Mouse (Mus musculus) C2C12 (cell line): ENCODE measurements around the gene Dpp7.

Source experiments
- CEBPB ChIP-seq: IDR thresholded peaks from one replicate; pipeline ENCODE4 v1.6.1; 2011; ENCODE audit warnings: low read depth, mild to moderate bottlenecking, control low read depth, moderate library complexity
- CTCF ChIP-seq: IDR thresholded peaks from one replicate; pipeline ENCODE4 v1.5.1; 2011; ENCODE audit not compliant: control insufficient read depth, insufficient read depth, insufficient read length
- MAX ChIP-seq: IDR thresholded peaks from one replicate; pipeline ENCODE4 v1.6.1; 2011; ENCODE audit warnings: mild to moderate bottlenecking, control low read depth
- MYOD1 ChIP-seq: IDR thresholded peaks from one replicate; pipeline ENCODE4 v1.6.1; 2011; ENCODE audit warnings: low read depth; ENCODE audit not compliant: control insufficient read depth, insufficient read length
- MYOG ChIP-seq: IDR thresholded peaks from one replicate; pipeline ENCODE4 v1.6.1; 2011; ENCODE audit not compliant: control insufficient read depth, insufficient read length; ENCODE audit errors: extremely low read depth
- USF1 ChIP-seq: IDR thresholded peaks from one replicate; pipeline ENCODE4 v1.6.1; 2011; ENCODE audit warnings: low read depth, mild to moderate bottlenecking, control low read depth, moderate library complexity

GRCm38 (mm10) chr2:25350701-25351100 lies 5.5 kb downstream of the Dpp7 start:
- TF ChIP-seq USF1 (no peak), CTCF (no peak), MYOD1 (no peak), MAX (no peak), MYOG (no peak), CEBPB (no peak)
